Mouse (Mus musculus): ENCODE data around the gene Rgs10. TPM values are rescaled to one million over a fixed set of nuclear protein-coding genes. Genes with fewer than 3 reads are reported as not detected.

The Rgs10 gene
- polyA plus RNA-seq, 1 experiment from 2014 or later, result 8.7 TPM

DNA sequence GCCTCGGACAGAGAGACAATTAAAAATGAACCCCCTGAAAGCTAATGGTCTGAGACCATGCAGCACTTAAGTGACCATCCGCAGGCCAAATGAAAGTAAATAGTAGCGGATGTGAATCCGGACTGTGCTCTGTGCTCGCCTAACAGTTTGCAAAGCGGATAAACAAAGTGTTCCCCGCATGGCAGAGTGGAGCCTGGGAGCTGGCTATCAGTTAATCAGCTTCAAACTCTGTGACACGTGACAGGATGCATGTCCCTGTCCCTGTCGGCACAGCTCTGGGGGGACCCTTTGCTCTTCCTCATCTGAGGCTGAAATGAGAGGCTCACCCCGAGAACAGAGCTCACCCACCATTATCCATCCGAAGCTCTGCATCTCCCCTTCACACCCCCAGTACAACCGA lies 49.2 kb downstream of the Rgs10 start:
- Histone ChIP-seq H3K27me3 (ENCODE audit: control insufficient read depth, insufficient read depth, low read length) (no peaks in the 10 kb centered on the region), H3K36me3 (ENCODE audit: control insufficient read depth, insufficient read depth, low read length) (no peaks in the 10 kb centered on the region), H3K27ac (ENCODE audit: low read depth, low read length) (no peak overlapping the region), H3K9ac (ENCODE audit: low read depth, low read length) (no peak overlapping the region), H3K4me1 (ENCODE audit: control insufficient read depth, insufficient read depth, low read length) (no peaks in the 10 kb centered on the region), H3K4me3 (ENCODE audit: low read length) (no peak overlapping the region), H3K9me3 (ENCODE audit: control insufficient read depth, low read length) (no peaks in the 10 kb centered on the region; the same call in 1 of the 2 replicates), H3K4me2 (replicated peaks; ENCODE audit: low read depth, low read length) (no peak overlapping the region)
- WGBS, result 72% methylated on average over 12 of the region's 12 CpGs
- ATAC-seq (ENCODE audit: low FRiP score, low TSS enrichment), result no peak

DNA sequence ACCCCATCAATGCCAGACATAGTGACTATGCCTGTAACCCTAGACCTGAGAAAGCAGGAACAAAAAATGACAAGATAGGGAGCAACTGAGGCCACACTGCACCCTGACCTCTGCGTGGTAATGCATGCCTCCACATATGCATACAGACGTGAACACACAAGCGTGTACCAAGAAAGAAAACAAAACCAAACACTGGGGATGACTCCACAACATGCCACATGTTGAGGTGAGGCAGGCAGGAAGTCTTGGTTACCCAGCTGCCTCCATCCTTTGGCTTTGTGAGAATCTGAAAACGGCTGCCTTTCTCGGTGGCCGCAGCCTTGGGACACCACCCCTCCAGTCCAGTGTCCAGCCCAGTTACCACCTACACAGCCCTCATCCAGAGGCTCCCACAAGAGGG lies 49.7 kb downstream of the Rgs10 start:
- Histone ChIP-seq H3K9ac (ENCODE audit: low read depth, low read length) (no peak overlapping the region), H3K27me3 (ENCODE audit: control insufficient read depth, insufficient read depth, low read length) (no peaks in the 10 kb centered on the region), H3K27ac (ENCODE audit: low read depth, low read length) (no peak overlapping the region), H3K9me3 (ENCODE audit: control insufficient read depth, low read length) (no peaks in the 10 kb centered on the region; the same call in 1 of the 2 replicates), H3K4me2 (replicated peaks; ENCODE audit: low read depth, low read length) (no peak overlapping the region), H3K4me3 (ENCODE audit: low read length) (no peak overlapping the region), H3K36me3 (ENCODE audit: control insufficient read depth, insufficient read depth, low read length) (no peaks in the 10 kb centered on the region), H3K4me1 (ENCODE audit: control insufficient read depth, insufficient read depth, low read length) (no peaks in the 10 kb centered on the region)
- WGBS, result 90% methylated on average over 6 of the region's 6 CpGs
- no peak for ATAC-seq (ENCODE audit: low FRiP score, low TSS enrichment)

DNA sequence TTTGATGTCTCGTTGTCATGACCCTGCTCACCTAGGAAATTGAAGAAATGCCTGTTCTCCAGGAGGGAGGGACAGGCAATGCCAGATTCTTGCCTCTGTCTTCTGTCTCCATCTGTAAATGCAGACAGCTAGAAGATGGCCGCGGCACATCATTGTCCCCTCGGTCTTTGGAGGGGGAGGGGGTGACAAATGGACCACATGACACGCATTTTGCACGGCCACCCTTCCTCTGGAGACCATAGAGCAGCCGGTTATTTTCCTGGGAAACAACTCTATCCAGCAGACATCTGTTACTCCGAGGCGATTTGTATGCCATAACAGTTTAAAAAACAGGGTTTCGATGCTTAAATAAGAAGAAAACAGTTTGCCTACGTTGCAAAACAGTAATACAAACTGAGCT lies 51.9 kb downstream of the Rgs10 start:
- ATAC-seq (ENCODE audit: low FRiP score, low TSS enrichment), result no peak
- H3K9ac ChIP-seq (ENCODE audit: low read depth, low read length), result no peak overlapping the region
- H3K27ac ChIP-seq (ENCODE audit: low read depth, low read length), result no peak overlapping the region
- no peak overlapping the region for H3K4me2 ChIP-seq (replicated peaks; ENCODE audit: low read depth, low read length)
- H3K4me1 ChIP-seq (ENCODE audit: control insufficient read depth, insufficient read depth, low read length), result no peaks in the 10 kb centered on the region
- 53% methylated on average over 11 of the region's 11 CpGs for WGBS
- no peak overlapping the region for H3K4me3 ChIP-seq (ENCODE audit: low read length)
- H3K36me3 ChIP-seq (ENCODE audit: control insufficient read depth, insufficient read depth, low read length), result no peaks in the 10 kb centered on the region
- H3K27me3 ChIP-seq (ENCODE audit: control insufficient read depth, insufficient read depth, low read length), result no peaks in the 10 kb centered on the region
- H3K9me3 ChIP-seq (ENCODE audit: control insufficient read depth, low read length), result no peaks in the 10 kb centered on the region

DNA sequence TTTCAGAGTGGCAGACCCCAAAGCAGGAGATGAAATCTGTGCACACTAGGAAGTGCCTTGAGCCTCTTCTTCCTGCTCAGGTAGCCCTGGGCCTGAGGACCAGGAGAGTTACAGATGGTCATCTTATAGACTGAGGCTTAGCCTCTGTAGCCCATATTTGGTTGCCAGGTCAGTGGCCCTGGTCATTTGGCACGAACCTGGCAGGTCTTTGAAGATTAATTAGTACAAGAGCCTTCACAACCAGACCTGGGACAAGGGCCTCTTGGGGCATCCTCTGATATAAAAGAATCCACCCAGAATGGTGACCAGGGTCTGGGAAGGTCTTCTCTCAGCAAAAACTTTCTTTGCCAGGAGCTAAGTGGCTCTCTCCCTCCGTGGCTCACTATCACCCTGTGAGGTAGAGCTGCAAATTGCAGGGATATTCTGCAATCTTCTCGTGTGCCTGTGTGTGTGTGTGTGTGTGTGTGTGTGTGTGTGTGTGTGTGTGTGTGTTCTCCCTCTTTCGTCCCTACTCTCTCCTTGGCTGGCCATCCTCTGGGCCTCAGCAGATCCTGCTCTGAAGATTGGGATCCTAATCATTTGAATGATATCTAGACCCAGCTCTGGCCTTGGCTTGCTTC lies 53.4 kb downstream of the Rgs10 start:
- Histone ChIP-seq H3K36me3 (ENCODE audit: control insufficient read depth, insufficient read depth, low read length) (no peaks in the 10 kb centered on the region), H3K4me1 (ENCODE audit: control insufficient read depth, insufficient read depth, low read length) (no peaks in the 10 kb centered on the region), H3K27ac (ENCODE audit: low read depth, low read length) (no peak overlapping the region), H3K9me3 (ENCODE audit: control insufficient read depth, low read length) (no peaks in the 10 kb centered on the region), H3K4me3 (ENCODE audit: low read length) (no peak overlapping the region), H3K9ac (ENCODE audit: low read depth, low read length) (no peak overlapping the region), H3K27me3 (ENCODE audit: control insufficient read depth, insufficient read depth, low read length) (no peaks in the 10 kb centered on the region), H3K4me2 (replicated peaks; ENCODE audit: low read depth, low read length) (no peak overlapping the region)
- no peak for ATAC-seq (ENCODE audit: low FRiP score, low TSS enrichment)
- WGBS, result 53% methylated on average over 4 of the region's 4 CpGs

DNA sequence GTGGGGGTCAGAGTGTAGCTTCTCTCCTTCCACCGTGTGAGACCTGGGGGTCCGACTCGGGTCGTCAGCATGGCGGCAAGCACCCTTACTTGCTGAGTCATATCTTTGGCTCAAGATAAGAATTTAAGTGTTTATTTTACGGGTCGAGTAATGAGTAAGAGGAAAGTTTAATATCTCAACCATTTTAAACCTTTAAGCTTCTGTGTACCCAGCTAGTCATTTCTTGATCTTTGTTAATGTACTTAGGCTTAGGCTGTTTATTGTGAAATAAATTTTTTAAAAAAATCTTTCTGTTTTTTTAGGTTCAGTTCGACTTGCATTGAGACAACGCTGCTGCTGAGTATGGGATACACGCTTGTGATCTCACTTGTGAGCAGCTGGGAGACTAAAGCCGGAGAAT lies 54.0 kb downstream of the Rgs10 start:
- Histone ChIP-seq H3K4me1 (ENCODE audit: control insufficient read depth, insufficient read depth, low read length) (no peaks in the 10 kb centered on the region), H3K27me3 (ENCODE audit: control insufficient read depth, insufficient read depth, low read length) (no peaks in the 10 kb centered on the region), H3K9ac (ENCODE audit: low read depth, low read length) (no peak overlapping the region), H3K4me2 (replicated peaks; ENCODE audit: low read depth, low read length) (no peak overlapping the region), H3K9me3 (ENCODE audit: control insufficient read depth, low read length) (no peaks in the 10 kb centered on the region), H3K27ac (ENCODE audit: low read depth, low read length) (no peak overlapping the region), H3K4me3 (ENCODE audit: low read length) (no peak overlapping the region), H3K36me3 (ENCODE audit: control insufficient read depth, insufficient read depth, low read length) (no peaks in the 10 kb centered on the region)
- 84% methylated on average over 11 of the region's 11 CpGs for WGBS
- no peak for ATAC-seq (ENCODE audit: low FRiP score, low TSS enrichment)

DNA sequence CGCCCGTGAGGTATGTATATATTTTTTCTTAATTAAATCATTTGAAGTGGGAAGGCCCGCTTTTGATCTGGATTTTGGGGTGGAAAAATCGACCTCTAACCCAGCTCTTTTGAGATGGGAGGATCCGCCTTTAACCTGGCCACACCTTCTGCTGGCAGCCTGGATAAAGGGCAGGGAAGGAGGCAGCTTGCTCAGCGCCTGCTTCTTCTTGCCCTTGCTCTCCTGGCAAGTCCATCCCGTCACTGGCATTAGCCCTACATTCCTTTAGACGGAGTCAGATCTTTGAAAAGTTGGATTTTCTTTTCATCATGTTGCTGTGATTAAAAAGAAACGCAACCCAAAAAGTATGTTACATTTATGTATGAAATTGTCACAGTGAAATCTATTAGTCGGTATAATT lies 54.8 kb downstream of the Rgs10 start:
- WGBS, result 85% methylated on average over 10 of the region's 10 CpGs
- H3K9me3 ChIP-seq (ENCODE audit: control insufficient read depth, low read length), result no peaks in the 10 kb centered on the region
- H3K4me1 ChIP-seq (ENCODE audit: control insufficient read depth, insufficient read depth, low read length), result no peaks in the 10 kb centered on the region
- H3K4me3 ChIP-seq (ENCODE audit: low read length), result no peak overlapping the region
- no peaks in the 10 kb centered on the region for H3K36me3 ChIP-seq (ENCODE audit: control insufficient read depth, insufficient read depth, low read length)
- H3K4me2 ChIP-seq (replicated peaks; ENCODE audit: low read depth, low read length), result no peak overlapping the region
- no peak overlapping the region for H3K27ac ChIP-seq (ENCODE audit: low read depth, low read length)
- H3K27me3 ChIP-seq (ENCODE audit: control insufficient read depth, insufficient read depth, low read length), result no peaks in the 10 kb centered on the region
- ATAC-seq (ENCODE audit: low FRiP score, low TSS enrichment), result no peak
- no peak overlapping the region for H3K9ac ChIP-seq (ENCODE audit: low read depth, low read length)

DNA sequence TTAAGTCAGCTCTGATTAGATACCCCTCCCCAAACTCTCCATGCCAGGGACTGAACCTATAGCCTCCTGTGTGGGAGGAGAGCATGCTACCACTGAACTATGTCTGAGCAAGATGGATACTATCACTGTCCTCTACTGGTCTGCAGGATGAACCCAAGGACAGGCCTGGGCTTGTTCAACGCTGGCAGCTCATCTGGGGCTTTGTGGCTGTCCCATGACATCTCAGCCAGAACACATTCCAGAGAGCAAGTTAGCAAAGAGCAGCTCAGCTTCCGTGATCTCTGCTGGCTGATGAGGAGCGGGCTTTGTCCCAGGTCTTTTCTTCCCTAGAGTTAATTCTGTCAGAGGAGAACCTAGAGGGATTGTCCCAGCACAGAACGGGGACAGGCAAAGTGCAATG lies 55.6 kb downstream of the Rgs10 start:
- WGBS, result 78% methylated on average over 4 of the region's 4 CpGs
- Histone ChIP-seq H3K27ac (ENCODE audit: low read depth, low read length) (no peak overlapping the region), H3K36me3 (ENCODE audit: control insufficient read depth, insufficient read depth, low read length) (no peaks in the 10 kb centered on the region), H3K9me3 (ENCODE audit: control insufficient read depth, low read length) (no peaks in the 10 kb centered on the region), H3K4me2 (replicated peaks; ENCODE audit: low read depth, low read length) (no peak overlapping the region), H3K9ac (ENCODE audit: low read depth, low read length) (no peak overlapping the region), H3K4me1 (ENCODE audit: control insufficient read depth, insufficient read depth, low read length) (no peaks in the 10 kb centered on the region), H3K4me3 (ENCODE audit: low read length) (no peak overlapping the region), H3K27me3 (ENCODE audit: control insufficient read depth, insufficient read depth, low read length) (no peaks in the 10 kb centered on the region)
- no peak for ATAC-seq (ENCODE audit: low FRiP score, low TSS enrichment)

DNA sequence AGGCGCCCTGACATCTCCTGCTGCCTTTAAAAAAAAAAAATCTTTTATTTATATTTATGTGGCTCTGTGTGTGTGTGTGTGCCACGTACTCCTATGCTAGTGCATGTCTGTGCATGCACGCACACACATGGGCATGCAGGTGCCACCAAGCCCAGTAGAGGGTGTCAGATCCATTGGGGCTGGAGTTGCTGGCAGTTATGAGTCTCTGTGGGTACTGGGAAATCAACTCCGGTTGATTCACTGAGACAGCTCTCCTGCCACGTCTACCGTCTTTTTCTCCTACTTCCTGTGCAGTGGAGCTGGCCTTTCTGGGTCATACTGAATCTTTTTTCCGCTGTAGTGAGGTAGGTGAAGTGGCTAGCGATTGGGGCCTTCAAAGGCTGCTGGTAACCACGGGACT lies 58.8 kb downstream of the Rgs10 start:
- no peaks in the 10 kb centered on the region for H3K27me3 ChIP-seq (ENCODE audit: control insufficient read depth, insufficient read depth, low read length)
- no peaks in the 10 kb centered on the region for H3K36me3 ChIP-seq (ENCODE audit: control insufficient read depth, insufficient read depth, low read length)
- H3K9me3 ChIP-seq (ENCODE audit: control insufficient read depth, low read length), result no peaks in the 10 kb centered on the region
- no peak overlapping the region for H3K4me3 ChIP-seq (ENCODE audit: low read length)
- no peaks in the 10 kb centered on the region for H3K4me1 ChIP-seq (ENCODE audit: control insufficient read depth, insufficient read depth, low read length)
- H3K9ac ChIP-seq (ENCODE audit: low read depth, low read length), result no peak overlapping the region
- no peak for ATAC-seq (ENCODE audit: low FRiP score, low TSS enrichment)
- 79% methylated on average over 9 of the region's 9 CpGs for WGBS
- H3K27ac ChIP-seq (ENCODE audit: low read depth, low read length), result no peak overlapping the region
- H3K4me2 ChIP-seq (replicated peaks; ENCODE audit: low read depth, low read length), result no peak overlapping the region

DNA sequence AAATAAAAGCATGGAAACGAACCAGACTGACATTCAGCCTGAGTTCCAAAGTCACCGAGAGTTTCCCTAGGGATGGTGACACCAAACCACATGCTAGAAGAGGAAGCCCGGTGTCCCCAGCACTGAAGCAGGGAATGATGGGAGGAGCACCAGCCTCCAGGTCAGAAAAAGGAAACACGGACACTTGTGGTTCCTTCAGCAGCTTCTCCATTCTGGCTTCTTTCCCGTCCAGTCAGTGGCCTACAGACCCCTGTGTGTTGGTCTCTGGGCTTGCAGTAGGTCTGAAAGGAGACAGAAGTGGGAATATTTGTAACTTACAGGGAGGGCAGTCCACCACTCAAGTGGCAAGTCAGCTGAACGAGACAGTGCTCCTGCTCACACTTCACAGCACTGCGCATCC lies 59.4 kb downstream of the Rgs10 start:
- H3K4me3 ChIP-seq (ENCODE audit: low read length), result no peak overlapping the region
- H3K36me3 ChIP-seq (ENCODE audit: control insufficient read depth, insufficient read depth, low read length), result no peaks in the 10 kb centered on the region
- H3K9me3 ChIP-seq (ENCODE audit: control insufficient read depth, low read length), result no peaks in the 10 kb centered on the region
- no peak for ATAC-seq (ENCODE audit: low FRiP score, low TSS enrichment)
- no peak overlapping the region for H3K9ac ChIP-seq (ENCODE audit: low read depth, low read length)
- H3K4me1 ChIP-seq (ENCODE audit: control insufficient read depth, insufficient read depth, low read length), result no peaks in the 10 kb centered on the region
- WGBS, result 72% methylated on average over 7 of the region's 7 CpGs
- no peak overlapping the region for H3K4me2 ChIP-seq (replicated peaks; ENCODE audit: low read depth, low read length)
- H3K27ac ChIP-seq (ENCODE audit: low read depth, low read length), result no peak overlapping the region
- H3K27me3 ChIP-seq (ENCODE audit: control insufficient read depth, insufficient read depth, low read length), result no peaks in the 10 kb centered on the region
